Mouse (Mus musculus) left cerebral cortex, adult 2 months (tissue): ENCODE measurements at regions not wholly inside any gene's neighbourhood (a gene's known extent, or its start where the extent isn't known, plus 50 kb on each side); places are given as distances from the start of the nearest gene placed in this dataset.

Experiments
- DNase-seq, 2 experiments: peaks; one replicate each; pipeline ENCODE4 v3.0.0; 2021 to 2022; ENCODE audit warnings: low spot score in 2 of 2, mixed read lengths in 1 of 2; ENCODE audit errors: extremely low spot score in 1 of 2
- H3K27ac ChIP-seq: fragments of 200-600 bp; 2 replicates; pipeline ENCODE4 v1.8.1; 2022
- H3K4me3 ChIP-seq: fragments of 200-600 bp; 2 replicates; pipeline ENCODE4 v1.8.1; 2022
- CTCF ChIP-seq: fragments of 200-600 bp; IDR thresholded peaks from 2 replicates; pipeline ENCODE4 v1.8.1; 2022; ENCODE audit warnings: antibody characterized with exemption, mild to moderate bottlenecking, moderate library complexity
- intact Hi-C: fragments of 180-260 bp; cut with DNase I; formaldehyde crosslinking; loops from one replicate; pipeline ENCODE4 v1.15.1; 2025

- H3K4me3 ChIP-seq = no peak overlapping the region
- no peak overlapping the region for H3K27ac ChIP-seq
- TF ChIP-seq CTCF = no peak
Observed at GRCm38 (mm10) chr3:52662164-52662908, 354.7 kb downstream of the Cog6 start.

GRCm38 (mm10) chr3:52653006-52653405 lies 364.0 kb downstream of the Cog6 start:
- no peak for DNase-seq
- H3K27ac ChIP-seq = no peak overlapping the region
- TF ChIP-seq CTCF = no peak
- H3K4me3 ChIP-seq = no peak overlapping the region
- intact Hi-C loops = no loop called here

More at GRCm38 (mm10) chr3:52662164-52662908, 354.7 kb downstream of the Cog6 start:
- intact Hi-C loops = no loop called here
- no peak for DNase-seq

- no peak for DNase-seq
- intact Hi-C loops = no loop called here
- no peak overlapping the region for H3K4me3 ChIP-seq
- no peak for TF ChIP-seq CTCF
- H3K27ac ChIP-seq = no peak overlapping the region
Observed at GRCm38 (mm10) chr3:52652476-52652870, 364.6 kb downstream of the Cog6 start.

- H3K27ac ChIP-seq = no peak overlapping the region
- DNase-seq = no peak
- no peak overlapping the region for H3K4me3 ChIP-seq
- intact Hi-C loops = no loop called here
- no peak for TF ChIP-seq CTCF
Observed at GRCm38 (mm10) chr3:52651862-52652475, 365.1 kb downstream of the Cog6 start.

GRCm38 (mm10) chr3:52650071-52650470 lies 367.0 kb downstream of the Cog6 start:
- TF ChIP-seq CTCF = no peak
- DNase-seq = no peak
- intact Hi-C loops = no loop called here
- H3K4me3 ChIP-seq = no peak overlapping the region
- H3K27ac ChIP-seq = no peak overlapping the region

- H3K27ac ChIP-seq = no peak overlapping the region
- no peak for DNase-seq
- intact Hi-C loops = no loop called here
- TF ChIP-seq CTCF = no peak
- no peak overlapping the region for H3K4me3 ChIP-seq
Observed at GRCm38 (mm10) chr3:52648836-52649500, 368.1 kb downstream of the Cog6 start.

GRCm38 (mm10) chr3:52647900-52648299 lies 369.1 kb downstream of the Cog6 start:
- DNase-seq = no peak
- TF ChIP-seq CTCF = no peak
- intact Hi-C loops = no loop called here
- no peak overlapping the region for H3K4me3 ChIP-seq
- no peak overlapping the region for H3K27ac ChIP-seq

GRCm38 (mm10) chr3:52647161-52647692 lies 369.8 kb downstream of the Cog6 start:
- TF ChIP-seq CTCF = no peak
- no peak overlapping the region for H3K27ac ChIP-seq
- no peak overlapping the region for H3K4me3 ChIP-seq
- DNase-seq = no peak
- intact Hi-C loops = no loop called here

- TF ChIP-seq CTCF = no peak
- intact Hi-C loops = no loop called here
Observed at GRCm38 (mm10) chr3:52645156-52645555, 371.9 kb downstream of the Cog6 start.

GRCm38 (mm10) chr3:52644178-52645128 lies 372.6 kb downstream of the Cog6 start:
- no peak for DNase-seq
- intact Hi-C loops = no loop called here
- H3K4me3 ChIP-seq = no peak overlapping the region
- H3K27ac ChIP-seq = peak overlapping the region; percentile 78; the same call in 1 of the 2 replicates
- no peak for TF ChIP-seq CTCF

More at GRCm38 (mm10) chr3:52645156-52645555, 371.9 kb downstream of the Cog6 start:
- no peak for DNase-seq
- no peak overlapping the region for H3K27ac ChIP-seq
- no peak overlapping the region for H3K4me3 ChIP-seq

- intact Hi-C loops = loop anchor here (1.0 kb wide), 1 partner anchor 42 kb away; no protein-coding TSS in a partner anchor
- TF ChIP-seq CTCF = no peak
- Histone ChIP-seq H3K4me3 (no peak overlapping the region), H3K27ac (peak overlapping the region; percentile 78)
- DNase-seq = no peak
Observed at GRCm38 (mm10) chr3:52643796-52644177, 373.2 kb downstream of the Cog6 start.
